ENCODE assay signal across 13 mouse cellular contexts in the genomic region with DNA sequence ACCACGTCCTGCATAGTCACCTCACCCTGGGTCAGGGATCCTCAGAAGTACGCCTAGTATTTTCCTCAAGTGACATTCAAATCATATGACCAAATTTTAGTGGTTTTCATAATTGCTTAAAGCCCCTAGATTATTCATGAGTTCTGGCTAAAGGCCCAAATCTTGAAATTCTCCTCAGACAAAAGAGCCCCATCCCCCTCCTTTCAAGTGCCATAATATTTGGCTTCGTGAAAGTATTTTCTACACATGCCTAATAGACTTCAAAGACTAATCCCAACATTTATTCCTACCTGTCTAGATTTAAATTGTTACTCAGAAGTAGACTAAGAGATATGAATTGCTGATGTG.
DNase-seq lines count a peak whose midpoint lies in the region; ATAC-seq and TF ChIP-seq lines count a peak whose summit lies in the region.
"Had no signal": no experiment of that assay in that cellular context is flagged by ENCODE, and none has a peak within 500 bp of the region (broad histone marks: within the 10 kb centered on the region; RNA-seq: fewer than 3 reads in every experiment).

No protein-coding gene starts in this region.

- H3K27ac ChIP-seq in heart, embryonic 15.5 days, result peak overlapping the region; percentile 17
- H3K27ac ChIP-seq in lung, embryonic 14.5 days (ENCODE audit: low read depth), result peak overlapping the region; percentile 59; the same call in 1 of the 2 replicates
- peak overlapping the region; percentile 44 for H3K27ac ChIP-seq in MEL (ENCODE audit: control insufficient read depth, low read depth, low read length)
- 0 out of 2 replicates have a peak overlapping the region, but pooled peaks have one; percentile 26 for H3K27ac ChIP-seq in forebrain, embryonic 16.5 days (ENCODE audit: low read length)
- H3K27ac ChIP-seq: intestine, embryonic 15.5 days; limb, embryonic 10.5 days; liver, embryonic 12.5 days had no signal

- peak in 1 of 2 experiments; percentile 4; a peak in 1 of 4 replicates for TF ChIP-seq EP300 in MEL (IDR thresholded peaks at IDR 0.05; ENCODE audit: low read depth in 1 of 2, low read length in 2 of 2)

- intact Hi-C loops in heart, postnatal 25 days (cut with DNase I), result loop anchor here (5.0 kb wide), 1 partner anchor 75 kb away; no protein-coding TSS in a partner anchor

- H3K27me3 ChIP-seq in heart, embryonic 15.5 days, result no peaks in the 10 kb centered on the region
- no peaks in the 10 kb centered on the region for H3K27me3 ChIP-seq in lung, embryonic 14.5 days (ENCODE audit: insufficient read depth, low read length)
- no peaks in the 10 kb centered on the region for H3K27me3 ChIP-seq in MEL (ENCODE audit: control insufficient read depth in 1 of 2, insufficient read depth in 2 of 2, low read length in 2 of 2)
- no peaks in the 10 kb centered on the region for H3K27me3 ChIP-seq in forebrain, embryonic 16.5 days (replicated peaks; ENCODE audit: control insufficient read depth, insufficient read depth, low read length)
- H3K27me3 ChIP-seq: intestine, embryonic 15.5 days; liver, embryonic 12.5 days had no signal

- DNase-seq in heart, postnatal 25 days (ENCODE audit: low spot score), result no peak
- DNase-seq in lung, embryonic 14.5 days, result peak; percentile 53
- no peak for DNase-seq in lung, postnatal 36 days
- no peak for DNase-seq in MEL (ENCODE audit: low read depth, low spot score)
- DNase-seq in frontal cortex, postnatal 14 days (ENCODE audit: low spot score in 2 of 2), result no peak
- DNase-seq: heart, postnatal 10 days; lung, postnatal 14 days; right cerebral cortex, postnatal 14 days had no signal

- TF ChIP-seq POLR2A in MEL (IDR thresholded peaks at IDR 0.05; ENCODE audit: control insufficient read depth in 1 of 2, insufficient read depth in 1 of 2, low read depth in 1 of 2, low read length in 2 of 2, poor library complexity in 1 of 2), result no peak

- H3K36me3 ChIP-seq in heart, embryonic 15.5 days, result no peaks in the 10 kb centered on the region
- H3K36me3 ChIP-seq in lung, embryonic 14.5 days (ENCODE audit: insufficient read depth), result no peaks in the 10 kb centered on the region
- H3K36me3 ChIP-seq in MEL (ENCODE audit: control insufficient read depth in 1 of 2, insufficient read depth in 2 of 2, low read length in 2 of 2), result peaks cover 0 to 49% of the 10 kb centered on the region in 2 experiments; a peak in 3 of 4 replicates
- no peaks in the 10 kb centered on the region for H3K36me3 ChIP-seq in forebrain, embryonic 16.5 days (ENCODE audit: control insufficient read depth, insufficient read depth)
- H3K36me3 ChIP-seq: intestine, embryonic 15.5 days; limb, embryonic 10.5 days; liver, embryonic 12.5 days had no signal

- H3K4me2 ChIP-seq in heart, embryonic 15.5 days, result no peak overlapping the region
- H3K4me2 ChIP-seq in lung, embryonic 14.5 days, result no peak overlapping the region
- peak overlapping the region; percentile 2; the same call in 1 of the 2 replicates for H3K4me2 ChIP-seq in forebrain, embryonic 16.5 days (ENCODE audit: low read length)
- H3K4me2 ChIP-seq: intestine, embryonic 15.5 days; liver, embryonic 12.5 days had no signal

- no peak overlapping the region for H3K4me3 ChIP-seq in heart, embryonic 15.5 days
- H3K4me3 ChIP-seq in lung, embryonic 14.5 days (ENCODE audit: low read depth, low read length), result no peak overlapping the region
- H3K4me3 ChIP-seq in MEL (ENCODE audit: control insufficient read depth in 1 of 2, insufficient read depth in 1 of 2, low read depth in 2 of 2, low read length in 2 of 2), result no peak overlapping the region
- H3K4me3 ChIP-seq in forebrain, embryonic 16.5 days (replicated peaks; ENCODE audit: low read length), result no peak overlapping the region
- H3K4me3 ChIP-seq: intestine, embryonic 15.5 days; limb, embryonic 10.5 days; liver, embryonic 12.5 days had no signal

- no peaks in the 10 kb centered on the region for H3K9me3 ChIP-seq in heart, embryonic 15.5 days (replicated peaks)
- H3K9me3 ChIP-seq in lung, embryonic 14.5 days (ENCODE audit: low read depth, low read length), result no peaks in the 10 kb centered on the region
- H3K9me3 ChIP-seq in MEL (replicated peaks; ENCODE audit: insufficient read depth, low read length), result no peaks in the 10 kb centered on the region
- H3K9me3 ChIP-seq in forebrain, embryonic 16.5 days (ENCODE audit: control insufficient read depth, low read length), result no peaks in the 10 kb centered on the region
- H3K9me3 ChIP-seq: intestine, embryonic 15.5 days; limb, embryonic 10.5 days; liver, embryonic 12.5 days had no signal

- no peak overlapping the region for H3K9ac ChIP-seq in heart, embryonic 15.5 days
- no peak overlapping the region for H3K9ac ChIP-seq in lung, embryonic 14.5 days
- H3K9ac ChIP-seq in MEL (ENCODE audit: control insufficient read depth, low read depth, low read length, poor library complexity, severe bottlenecking), result no peak overlapping the region; the same call in 1 of the 2 replicates
- no peak overlapping the region for H3K9ac ChIP-seq in forebrain, embryonic 16.5 days (replicated peaks; ENCODE audit: low read depth, low read length)
- H3K9ac ChIP-seq: intestine, embryonic 15.5 days; liver, embryonic 12.5 days had no signal

- TF ChIP-seq RAD21 in MEL (IDR thresholded peaks at IDR 0.05; ENCODE audit: low read depth, low read length), result no peak

- peaks cover 41% of the 10 kb centered on the region for H3K79me2 ChIP-seq in MEL (ENCODE audit: control insufficient read depth, insufficient read depth, low read length, poor library complexity)

- no peak for ATAC-seq in heart, embryonic 15.5 days (replicated peaks; ENCODE audit: insufficient number of reproducible peaks, insufficient read depth, low FRiP score, low read depth)
- no peak for ATAC-seq in lung, embryonic 14.5 days (ENCODE audit: insufficient read depth)
- no peak for ATAC-seq in forebrain, embryonic 16.5 days
- ATAC-seq: intestine, embryonic 15.5 days; liver, embryonic 12.5 days had no signal

- TF ChIP-seq CTCF in lung, embryonic 14.5 days (IDR thresholded peaks at IDR 0.05; ENCODE audit: low read depth), result no peak
- no peak for TF ChIP-seq CTCF in MEL (IDR thresholded peaks at IDR 0.05 in 2 of 3, conservative IDR thresholded peaks at IDR 0.05 in 1 of 3; ENCODE audit: control insufficient read depth in 1 of 3, insufficient read depth in 1 of 3, low read depth in 2 of 3, low read length in 3 of 3, poor library complexity in 1 of 3, severe bottlenecking in 1 of 3)

- peaks cover 46% of the 10 kb centered on the region for H3K4me1 ChIP-seq in heart, embryonic 15.5 days (replicated peaks)
- peaks cover 36% of the 10 kb centered on the region for H3K4me1 ChIP-seq in lung, embryonic 14.5 days (ENCODE audit: insufficient read depth)
- H3K4me1 ChIP-seq in MEL (ENCODE audit: control insufficient read depth in 1 of 2, insufficient read depth in 2 of 2, low read length in 2 of 2), result peaks cover 32 to 37% of the 10 kb centered on the region in 2 experiments
- peaks cover 39% of the 10 kb centered on the region for H3K4me1 ChIP-seq in forebrain, embryonic 16.5 days (replicated peaks; ENCODE audit: control insufficient read depth, insufficient read depth, low read length)

- WGBS in heart, embryonic 15.5 days, result 68% methylated on average over 3 of the region's 3 CpGs
- WGBS in lung, embryonic 14.5 days, result 33% methylated on average over 3 of the region's 3 CpGs
- WGBS in forebrain, embryonic 16.5 days, result 22% methylated on average over 3 of the region's 3 CpGs

TF ChIP-seq in MEL, 35 proteins besides CTCF, POLR2A, EP300 and RAD21:
- TF ChIP-seq ETS1 (IDR thresholded peaks at IDR 0.05; ENCODE audit: low read depth, low read length) (no peak), GATA1 (IDR thresholded peaks at IDR 0.05; ENCODE audit: low read depth, low read length) (no peak), ZNF384 (IDR thresholded peaks at IDR 0.05; ENCODE audit: low read depth, low read length) (no peak), TAL1 (IDR thresholded peaks at IDR 0.05; ENCODE audit: low read length) (no peak), POLR2AphosphoS2 (IDR thresholded peaks at IDR 0.05; ENCODE audit: low read length) (no peak), SIN3A (IDR thresholded peaks at IDR 0.05; ENCODE audit: low read length) (no peak; the same call in 1 of the 2 replicates), MYC (IDR thresholded peaks at IDR 0.05; ENCODE audit: low read depth, low read length) (no peak), MAX (IDR thresholded peaks at IDR 0.05; ENCODE audit: low read length) (no peak), E2F4 (IDR thresholded peaks at IDR 0.05; ENCODE audit: borderline replicate concordance, low read depth, low read length) (no peak), SMC3 (IDR thresholded peaks at IDR 0.05; ENCODE audit: low read depth, low read length) (no peak)
